Mouse (Mus musculus) spleen, postnatal 36 days (tissue): ENCODE results near the gene Bora.
"Not testable (repeated sequence)": the region's sequence is repeated elsewhere in the genome, so short reads cannot be mapped to it uniquely, and the experiment has no call there.

Experiments
- DNase-seq, 2 experiments: peaks; one replicate each; pipeline ENCODE4 v3.0.0; 2022; ENCODE audit warnings: low spot score in 2 of 2, mixed read lengths in 1 of 2

Gene Bora

GRCm38 (mm10) chr14:99046031-99046781, at the start of gene Bora, which contains the start of gene Mzt1:
Gene Bora, plus strand, starts transcription at chr14:99046222.
Gene Mzt1, minus strand, starts transcription at chr14:99046134.
- DNase-seq, result peak; percentile 94 to 95

- no peak for DNase-seq
Measured at GRCm38 (mm10) chr14:99010224-99010919, 35.6 kb upstream of the Bora start.

GRCm38 (mm10) chr14:99010920-99011313, 35.1 kb upstream of the Bora start:
- DNase-seq, result no peak

- no peak for DNase-seq
Measured at GRCm38 (mm10) chr14:99018691-99019090, 27.3 kb upstream of the Bora start.

GRCm38 (mm10) chr14:99019136-99019808, 26.8 kb upstream of the Bora start:
- no peak for DNase-seq

GRCm38 (mm10) chr14:99022346-99023086, 23.5 kb upstream of the Bora start:
- no peak for DNase-seq

GRCm38 (mm10) chr14:99029987-99030386, 16.0 kb upstream of the Bora start:
- DNase-seq, result no peak

GRCm38 (mm10) chr14:99031337-99031873, 14.6 kb upstream of the Bora start:
- DNase-seq, result no peak

DNA sequence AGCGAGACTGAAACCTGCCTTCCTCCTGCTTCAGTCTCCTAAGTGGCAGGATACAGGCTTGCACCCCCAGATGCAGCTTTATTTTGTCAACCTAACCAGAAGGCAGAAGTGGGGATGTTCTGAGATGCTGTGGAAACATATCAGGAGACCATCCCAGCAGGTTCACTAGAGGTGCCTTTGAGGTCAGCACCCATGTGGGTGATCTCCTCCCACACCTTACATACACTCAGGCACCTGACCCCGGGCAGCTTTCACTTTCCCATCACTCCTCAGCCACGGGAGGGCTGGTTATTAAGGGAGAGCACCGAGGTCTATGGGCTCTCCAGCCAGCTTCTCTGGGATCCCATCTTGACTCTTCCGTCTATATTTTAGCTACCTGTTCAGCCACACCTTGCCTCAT, 13.4 kb upstream of the Bora start:
- DNase-seq, result no peak

- DNase-seq, result not testable (repeated sequence)
Measured at GRCm38 (mm10) chr14:99034851-99035250, 11.2 kb upstream of the Bora start.

GRCm38 (mm10) chr14:99036039-99036438, 10.0 kb upstream of the Bora start:
- DNase-seq, result no peak

DNA sequence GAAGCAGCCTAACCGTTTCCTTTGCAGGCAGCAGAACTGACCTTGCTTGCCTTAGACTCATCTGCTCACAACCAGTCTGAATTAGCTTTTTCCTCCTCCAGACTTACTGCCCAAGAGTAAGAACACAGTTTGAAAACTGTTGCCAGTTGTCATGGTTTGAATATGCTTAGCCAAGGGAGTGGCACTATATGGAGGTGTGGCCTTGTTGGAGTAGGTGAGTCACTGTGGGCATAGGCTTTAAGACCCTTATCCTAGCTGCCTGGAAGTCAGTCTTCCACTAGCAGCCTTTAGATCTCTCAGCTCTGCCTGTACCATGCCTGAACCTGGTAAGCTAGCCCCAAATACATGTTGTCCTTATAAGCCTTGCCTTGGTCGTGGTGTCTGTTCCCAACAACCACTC, 8.3 kb upstream of the Bora start:
- no peak for DNase-seq

DNA sequence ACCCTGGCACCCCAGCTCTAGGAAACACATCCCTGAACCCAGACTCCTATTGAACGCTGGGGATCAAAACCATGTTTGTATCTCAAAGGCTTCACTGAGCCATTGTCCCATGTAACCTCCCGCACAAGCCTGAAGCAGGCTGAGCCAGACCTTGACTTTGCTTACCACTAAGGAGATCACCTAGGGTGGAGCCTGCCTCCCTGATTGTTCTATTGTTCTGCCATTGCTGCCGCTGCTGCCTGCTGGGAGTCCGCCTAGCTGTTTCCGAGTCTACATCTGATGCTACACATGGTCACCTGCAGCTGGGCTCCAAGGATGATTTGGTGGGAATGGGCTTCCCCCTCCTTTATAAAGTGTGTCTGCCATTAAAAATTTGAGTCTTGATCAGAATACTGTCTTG, 6.7 kb upstream of the Bora start:
- not testable (repeated sequence) for DNase-seq

DNA sequence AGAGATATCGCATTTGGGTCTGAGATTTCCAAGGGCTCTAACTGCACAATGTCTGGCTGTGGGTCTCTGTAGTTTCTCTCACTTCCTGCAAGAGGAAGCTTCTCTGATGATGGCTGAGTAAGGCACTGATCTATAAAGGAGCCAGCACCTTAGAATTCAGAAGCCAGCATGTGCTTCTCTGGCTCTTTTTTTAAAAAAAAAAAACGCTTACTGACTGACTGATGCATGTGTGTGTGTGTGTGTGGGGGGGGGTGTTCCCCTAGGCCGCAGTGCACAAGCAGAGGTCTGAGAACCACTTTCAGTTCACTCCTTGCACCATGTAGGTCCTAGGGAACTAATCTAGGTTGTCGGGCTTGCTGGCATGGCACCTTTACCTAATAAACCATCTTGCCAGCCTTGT, 4.6 kb upstream of the Bora start:
- no peak for DNase-seq

DNA sequence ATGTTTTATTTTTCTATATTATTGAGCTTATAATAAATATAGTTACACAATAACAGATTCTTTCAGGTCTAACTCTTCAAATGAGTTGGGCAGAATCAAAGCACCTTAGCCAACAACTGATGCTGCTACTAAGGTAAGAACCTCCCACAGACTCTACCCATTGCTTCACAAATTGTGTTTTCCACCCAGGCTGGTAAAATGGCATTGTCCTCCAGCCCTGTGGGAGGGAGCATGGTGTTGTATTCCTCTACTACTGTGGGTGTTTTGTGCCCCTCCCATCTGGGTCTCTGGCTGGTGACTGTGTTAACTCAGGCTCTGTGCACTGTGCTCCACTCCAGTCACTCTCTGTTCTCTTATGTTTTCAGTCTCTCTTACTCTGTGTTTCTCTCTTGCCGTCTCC, 2.5 kb upstream of the Bora start:
- no peak for DNase-seq

- DNase-seq, result no peak
Measured at GRCm38 (mm10) chr14:99044096-99044495, 1.9 kb upstream of the Bora start.

GRCm38 (mm10) chr14:99044718-99045117, 1.3 kb upstream of the Bora start:
- peak in 1 of 2 experiments; percentile 20 for DNase-seq

DNA sequence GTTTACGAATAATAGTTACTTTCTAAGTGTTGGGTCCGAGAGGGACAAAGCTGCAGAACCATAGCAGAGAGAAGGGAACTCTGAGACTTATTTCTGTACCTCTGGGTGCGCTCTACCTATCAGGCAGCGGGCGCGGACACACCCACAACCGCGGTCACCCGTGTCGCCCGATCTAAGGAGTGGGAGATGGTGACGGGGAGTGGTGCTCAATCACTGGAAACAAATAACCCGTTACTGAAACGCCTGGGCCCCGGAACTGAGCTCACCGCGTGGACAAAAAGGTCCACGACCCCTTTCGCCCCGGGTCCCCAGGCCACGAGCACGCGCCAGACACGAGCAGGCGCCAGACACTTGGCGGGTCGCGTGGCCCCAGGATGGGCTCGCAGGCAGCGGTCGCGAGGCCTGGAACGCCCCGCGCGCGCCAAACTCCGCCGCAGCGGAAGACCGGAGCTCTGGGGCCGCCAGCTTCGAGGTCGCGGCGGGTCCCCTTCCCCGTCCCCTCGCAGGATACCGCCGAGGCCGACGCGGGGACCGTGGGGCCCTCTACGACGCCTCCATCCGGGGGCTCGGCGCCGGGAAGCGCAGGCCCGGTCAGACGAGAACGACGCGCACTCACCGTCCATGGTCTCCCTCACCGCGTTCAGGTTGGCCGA, 518 bp upstream of the Bora start:
- DNase-seq, result peak; percentile 44 to 59

DNA sequence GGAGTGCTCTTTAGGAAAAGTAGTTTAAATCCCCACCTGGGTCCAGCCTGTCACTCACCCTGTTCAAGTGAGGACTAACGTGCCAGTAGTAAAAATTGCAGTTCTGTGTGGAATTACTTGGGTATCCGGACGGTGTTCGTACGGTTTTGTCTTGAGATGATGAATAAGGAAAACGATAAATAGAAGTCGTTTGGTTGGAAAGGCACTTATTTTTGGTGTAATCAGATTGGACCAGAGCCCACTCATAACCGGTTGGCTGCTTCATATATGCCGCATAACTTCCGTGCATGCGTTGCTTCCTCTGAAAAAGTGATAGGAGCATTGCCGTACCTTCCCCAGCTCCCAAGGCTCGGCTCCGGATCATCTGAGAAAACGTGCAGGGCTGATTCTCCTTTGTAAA, 760 bp downstream of the Bora start:
- peak in 1 of 2 experiments; percentile 9 for DNase-seq

DNA sequence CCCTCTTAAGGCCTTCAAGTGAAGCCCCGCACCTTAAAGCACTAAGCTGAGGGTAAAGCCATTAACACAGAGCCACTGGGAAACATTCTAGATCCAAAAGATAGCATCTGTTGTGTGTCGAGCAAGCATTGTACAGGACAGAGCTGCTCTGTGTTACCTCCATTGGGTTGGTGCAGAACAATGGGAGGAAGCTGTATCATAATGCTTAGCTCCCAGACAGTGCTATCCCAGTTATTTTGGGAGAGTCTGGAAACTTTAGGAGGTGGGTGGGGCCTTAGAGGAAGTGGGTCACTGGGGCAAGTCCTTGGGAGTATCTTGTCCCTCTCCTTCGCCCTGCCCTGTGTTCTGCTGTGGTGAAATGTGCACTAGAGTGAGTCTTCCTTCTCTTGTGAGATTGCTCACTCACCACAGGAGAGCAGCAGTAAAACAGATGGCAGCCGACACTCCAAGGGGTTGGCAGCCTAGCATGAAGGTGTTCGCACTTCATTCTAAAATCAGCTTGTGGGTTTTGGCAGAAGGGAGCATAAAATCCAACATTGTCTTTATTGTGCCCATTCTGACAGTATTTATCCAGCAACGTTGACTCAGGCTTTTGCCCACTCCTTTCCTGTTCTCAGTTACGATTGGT, 13.1 kb downstream of the Bora start:
- DNase-seq, result no peak

- no peak for DNase-seq
Measured at GRCm38 (mm10) chr14:99060616-99061015, 14.6 kb downstream of the Bora start.
